Mouse (Mus musculus) G1E (cell line): ENCODE results near the gene Otop3. TPM values are rescaled to one million over a fixed set of nuclear protein-coding genes. Genes with fewer than 3 reads are reported as not detected.

ENCODE experiments used
- ATAC-seq: 2 replicates; pipeline ENCODE4 v1.8.0; 2016; ENCODE audit warnings: mild to moderate bottlenecking; ENCODE audit not compliant: insufficient number of reproducible peaks, poor library complexity, low FRiP score, severe bottlenecking; ENCODE audit errors: extremely low read depth
- DNase-seq: peaks from one replicate; pipeline ENCODE4 v3.0.0; 2012; ENCODE audit warnings: low spot score
- H3K27me3 ChIP-seq: 2 replicates; pipeline ENCODE4 v1.6.1; 2012; ENCODE audit warnings: mild to moderate bottlenecking, low read length, inconsistent platforms; ENCODE audit not compliant: insufficient read depth
- H3K36me3 ChIP-seq: replicated peaks from 2 replicates; pipeline ENCODE3; 2012; ENCODE audit warnings: mild to moderate bottlenecking, inconsistent platforms
- H3K4me1 ChIP-seq: 2 replicates; pipeline ENCODE4 v1.6.1; 2012; ENCODE audit warnings: low read depth, low read length, inconsistent platforms, mixed read lengths; ENCODE audit not compliant: insufficient read depth
- H3K4me3 ChIP-seq: 2 replicates; pipeline ENCODE4 v1.5.1; 2012; ENCODE audit warnings: low read depth, mild to moderate bottlenecking, inconsistent platforms, low read length, moderate library complexity, mixed read lengths
- H3K9me3 ChIP-seq: replicated peaks from 2 replicates; pipeline ENCODE4 v1.6.1; 2012; ENCODE audit warnings: inconsistent platforms
- CTCF ChIP-seq: IDR thresholded peaks from 2 replicates; pipeline ENCODE4 v1.5.1; 2012; ENCODE audit warnings: low read depth, low read length, inconsistent platforms, mixed read lengths
- GATA1 ChIP-seq: IDR thresholded peaks from 2 replicates; pipeline ENCODE4 v1.6.1; 2012; ENCODE audit warnings: borderline replicate concordance, low read length, inconsistent platforms, mixed read lengths
- GATA2 ChIP-seq: IDR thresholded peaks from 2 replicates; pipeline ENCODE4 v1.6.1; 2012; ENCODE audit warnings: low read depth, low read length, inconsistent platforms, borderline replicate concordance
- POLR2AphosphoS5 ChIP-seq: IDR thresholded peaks from 2 replicates; pipeline ENCODE4 v1.6.1; 2012; ENCODE audit warnings: low read depth, low read length, inconsistent platforms; ENCODE audit not compliant: insufficient replicate concordance
- TAL1 ChIP-seq: conservative IDR thresholded peaks from 2 replicates; pipeline ENCODE4 v1.6.1; 2012; ENCODE audit warnings: low read depth, low read length, inconsistent platforms, mixed read lengths
- polyA plus RNA-seq: library from polyadenylated mRNA; stranded (reverse); fragments of >175 nt; gene quantifications from 2 replicates; pipeline ENCODE4 v1.2.3, GENCODE M21; 2012
- total RNA-seq, 2 experiments: library from RNA; stranded (forward) in 1 of 2; stranded (reverse) in 1 of 2; fragments of 200-1000 nt in 1 of 2; fragments of >200 nt in 1 of 2; fragmentation: Nextera tagmentation in 1 of 2; gene quantifications; 2 replicates each; pipeline ENCODE4 v1.2.3; 2014 to 2017

Gene Otop3
- total and polyA plus RNA-seq, 3 experiments: not detected

DNA sequence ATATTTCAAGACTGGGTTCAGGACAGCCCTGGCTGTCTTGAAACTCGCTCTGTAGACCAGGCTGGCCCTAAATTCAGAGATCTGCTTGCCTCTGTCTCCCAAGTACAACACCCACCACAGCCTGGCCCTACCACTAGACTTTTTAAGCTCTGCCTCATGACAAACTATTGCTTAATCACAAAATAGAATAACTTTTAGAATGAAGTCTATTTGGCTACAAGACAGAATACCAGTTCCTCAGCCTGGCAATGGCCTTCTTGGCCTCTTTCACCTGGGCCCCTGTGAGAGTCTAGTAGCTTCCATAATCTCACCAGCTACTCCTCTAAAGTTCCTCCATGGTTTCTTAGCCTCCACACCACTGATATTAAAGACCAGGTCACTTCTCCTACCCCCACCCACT lies 44.2 kb upstream of the Otop3 start:
- DNase-seq: no peak
- Histone ChIP-seq H3K4me3 (no peak overlapping the region), H3K9me3 (no peaks in the 10 kb centered on the region), H3K36me3 (no peaks in the 10 kb centered on the region), H3K4me1 (no peaks in the 10 kb centered on the region), H3K27me3 (peaks cover 26% of the 10 kb centered on the region)
- TF ChIP-seq GATA2 (no peak), POLR2AphosphoS5 (no peak), CTCF (no peak), GATA1 (no peak), TAL1 (no peak)
- ATAC-seq: no peak

DNA sequence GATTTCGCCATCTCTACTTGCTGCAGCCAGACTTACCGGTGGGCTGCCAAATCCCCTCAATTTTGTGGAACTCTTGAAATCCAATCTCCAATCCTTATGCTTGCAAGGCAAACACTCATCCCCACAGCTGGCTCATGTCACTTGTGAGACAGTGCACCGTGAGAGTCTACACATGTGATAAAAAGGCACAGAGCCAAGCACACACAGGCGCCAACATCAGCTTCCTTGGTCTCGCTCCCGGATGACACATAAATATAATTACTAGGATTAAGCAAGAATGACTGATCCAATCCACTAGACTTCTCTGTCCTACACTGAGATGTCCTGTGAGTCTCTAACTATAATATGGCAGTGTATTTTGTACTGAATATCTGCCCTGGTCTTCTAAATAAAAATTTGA lies 43.6 kb upstream of the Otop3 start:
- Histone ChIP-seq H3K4me3 (no peak overlapping the region), H3K9me3 (no peaks in the 10 kb centered on the region), H3K4me1 (no peaks in the 10 kb centered on the region), H3K27me3 (peaks cover 29% of the 10 kb centered on the region), H3K36me3 (no peaks in the 10 kb centered on the region)
- DNase-seq: no peak
- no peak for ATAC-seq
- TF ChIP-seq GATA1 (no peak), GATA2 (no peak), TAL1 (no peak), CTCF (no peak), POLR2AphosphoS5 (no peak)

DNA sequence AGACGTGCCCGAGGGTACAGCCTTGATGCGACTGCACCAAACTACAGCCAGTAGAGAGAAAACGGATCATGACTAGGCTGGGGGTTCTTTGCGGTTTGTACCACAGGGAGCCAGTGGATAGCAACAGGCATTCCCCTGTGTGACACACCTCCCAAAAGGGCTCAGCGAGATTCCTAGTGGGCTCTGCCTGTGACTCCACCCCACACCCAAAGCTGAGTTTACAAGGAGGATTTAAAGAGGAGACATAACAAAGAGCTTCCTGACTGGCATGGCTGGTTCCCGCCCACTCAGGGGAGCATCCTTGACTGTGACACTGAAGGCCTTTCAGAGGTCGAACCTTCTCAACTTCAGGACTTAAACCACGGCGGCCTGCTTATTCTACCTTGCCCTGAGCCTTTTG lies 43.0 kb upstream of the Otop3 start:
- TF ChIP-seq GATA2 (no peak), GATA1 (no peak), CTCF (no peak), TAL1 (no peak), POLR2AphosphoS5 (no peak)
- DNase-seq (no peak), ATAC-seq (no peak)
- Histone ChIP-seq H3K4me3 (no peak overlapping the region), H3K4me1 (no peaks in the 10 kb centered on the region), H3K27me3 (peaks cover 29% of the 10 kb centered on the region), H3K9me3 (no peaks in the 10 kb centered on the region), H3K36me3 (no peaks in the 10 kb centered on the region)

DNA sequence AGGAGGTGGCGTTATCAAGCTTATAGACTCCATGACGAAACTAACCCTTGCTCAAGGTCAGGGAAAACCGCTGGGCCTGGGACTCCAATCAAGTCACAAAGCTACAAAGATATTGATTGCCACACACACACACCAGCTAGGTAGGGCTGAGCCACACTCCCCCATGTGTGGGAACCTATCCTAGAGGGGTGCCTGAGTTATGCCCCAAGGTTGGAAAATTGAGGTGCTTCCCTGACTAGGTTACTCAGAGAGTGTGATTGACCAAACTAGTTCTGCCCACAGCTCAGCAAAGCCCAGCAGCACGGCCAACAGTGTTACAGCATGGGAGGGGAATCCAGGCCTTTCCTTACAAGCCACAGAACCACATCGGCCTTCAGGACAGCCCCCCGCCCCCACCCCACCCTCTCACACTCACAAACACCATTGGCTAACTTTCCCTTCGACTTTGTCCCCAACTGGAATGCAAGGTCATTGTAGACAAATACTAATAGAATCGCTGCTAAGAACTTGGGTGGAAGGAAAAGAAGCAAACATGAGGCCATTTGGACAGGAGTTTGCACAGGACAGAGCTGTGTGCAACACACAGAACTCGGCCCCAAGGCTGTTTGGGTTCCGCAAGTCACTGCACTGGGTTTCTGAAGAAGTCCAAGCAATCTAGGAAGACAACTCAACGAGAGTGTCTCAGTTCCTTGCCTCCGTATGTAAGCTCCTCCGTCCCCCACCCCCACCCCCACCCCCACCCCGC lies 41.7 kb upstream of the Otop3 start:
- Histone ChIP-seq H3K4me3 (no peak overlapping the region), H3K4me1 (peaks cover 4% of the 10 kb centered on the region; the same call in 1 of the 2 replicates), H3K27me3 (peaks cover 41% of the 10 kb centered on the region), H3K9me3 (no peaks in the 10 kb centered on the region), H3K36me3 (no peaks in the 10 kb centered on the region)
- DNase-seq: no peak
- TF ChIP-seq CTCF: no peak
- TF ChIP-seq GATA1: no peak
- no peak for TF ChIP-seq GATA2
- no peak for TF ChIP-seq TAL1
- TF ChIP-seq POLR2AphosphoS5: no peak
- ATAC-seq: no peak

DNA sequence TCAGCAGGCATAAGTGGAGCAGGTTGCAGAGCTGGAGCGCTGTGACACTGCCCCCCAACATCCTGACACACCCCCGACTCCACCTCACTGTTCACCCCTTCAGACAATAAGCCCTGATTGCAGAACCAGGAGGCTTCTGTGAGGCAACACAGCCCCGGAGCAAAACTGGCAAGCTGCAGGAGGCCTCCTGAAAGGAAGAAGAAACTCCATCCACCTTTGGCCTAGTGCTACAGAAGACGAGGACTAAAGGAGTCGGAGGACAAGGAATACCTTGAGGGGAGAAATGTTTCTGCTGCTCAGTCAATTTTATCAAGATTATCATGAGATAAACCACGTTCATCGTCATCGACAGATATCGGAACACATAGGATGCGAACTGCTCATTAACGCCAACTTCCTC lies 38.6 kb upstream of the Otop3 start:
- Histone ChIP-seq H3K9me3 (0 out of 2 replicates have a peak, but pooled peaks cover 2% of the 10 kb centered on the region), H3K27me3 (peaks cover 40% of the 10 kb centered on the region), H3K4me1 (peaks cover 4% of the 10 kb centered on the region; the same call in 1 of the 2 replicates), H3K4me3 (no peak overlapping the region), H3K36me3 (no peaks in the 10 kb centered on the region)
- TF ChIP-seq GATA2 (no peak), CTCF (no peak), POLR2AphosphoS5 (no peak), TAL1 (no peak), GATA1 (no peak)
- no peak for ATAC-seq
- DNase-seq: no peak

DNA sequence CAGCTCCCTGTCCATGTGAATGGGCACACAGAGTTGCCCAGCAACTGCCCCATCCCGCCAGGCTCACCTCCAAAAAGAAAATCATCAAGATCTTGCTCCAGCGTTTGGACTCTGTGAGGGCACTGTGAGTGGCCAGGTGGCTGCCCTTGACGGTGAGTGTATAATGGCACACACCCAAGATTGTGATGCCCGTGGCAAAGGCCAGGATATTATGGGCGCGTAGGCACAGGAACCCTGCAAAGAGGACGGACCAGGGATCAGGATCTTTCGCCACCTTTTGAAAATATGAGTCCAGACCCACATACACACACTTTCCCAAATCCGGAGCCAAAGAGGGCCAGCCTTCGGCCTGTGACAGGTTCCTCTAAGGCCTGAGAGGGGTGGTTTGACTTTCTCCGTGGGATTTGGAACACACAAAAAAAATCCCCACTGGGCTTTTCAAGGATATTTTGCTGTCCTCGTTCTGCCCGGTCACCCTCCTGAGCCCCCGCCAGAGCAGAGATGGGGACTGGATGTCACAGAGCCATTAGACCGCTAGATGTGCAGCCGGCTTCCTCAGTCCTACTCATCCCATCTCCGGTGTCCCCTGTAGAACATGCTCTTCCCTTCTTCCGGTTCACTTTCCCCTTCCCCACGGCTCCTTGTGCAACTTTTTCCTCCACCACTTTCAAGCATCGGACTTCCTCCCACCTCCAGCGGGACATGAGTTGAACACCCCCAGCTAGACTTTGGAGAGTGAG lies 37.9 kb upstream of the Otop3 start:
- TF ChIP-seq GATA1 (no peak), TAL1 (no peak), POLR2AphosphoS5 (no peak), GATA2 (no peak), CTCF (no peak)
- DNase-seq: no peak
- no peak for ATAC-seq
- Histone ChIP-seq H3K36me3 (no peaks in the 10 kb centered on the region), H3K27me3 (peaks cover 37% of the 10 kb centered on the region), H3K9me3 (0 out of 2 replicates have a peak, but pooled peaks cover 2% of the 10 kb centered on the region), H3K4me3 (no peak overlapping the region), H3K4me1 (peaks cover 4% of the 10 kb centered on the region; the same call in 1 of the 2 replicates)
